Mouse (Mus musculus) MEL (cell line): ENCODE results near the gene Sdad1.
"Not testable (repeated sequence)": the region's sequence is repeated elsewhere in the genome, so short reads cannot be mapped to it uniquely, and the experiment has no call there.

Experiments
- CTCF ChIP-seq, 3 experiments: IDR thresholded peaks in 2 of 3; conservative IDR thresholded peaks in 1 of 3; 2 replicates each; pipeline ENCODE4 v1.5.1; 2011 to 2012; ENCODE audit warnings: low read length in 3 of 3, low read depth in 2 of 3, mild to moderate bottlenecking in 2 of 3, improper control_type of control experiment in 1 of 3, inconsistent platforms in 1 of 3, mixed read lengths in 1 of 3, moderate library complexity in 1 of 3; ENCODE audit not compliant: control insufficient read depth in 1 of 3, insufficient read depth in 1 of 3, poor library complexity in 1 of 3, severe bottlenecking in 1 of 3
- POLR2A ChIP-seq, 2 experiments: IDR thresholded peaks; 2 replicates each; pipeline ENCODE4 v1.6.1; 2011 to 2012; ENCODE audit warnings: low read length in 2 of 2, mild to moderate bottlenecking in 2 of 2, control low read depth in 1 of 2, improper control_type of control experiment in 1 of 2, low read depth in 1 of 2, moderate library complexity in 1 of 2; ENCODE audit not compliant: control insufficient read depth in 1 of 2, insufficient read depth in 1 of 2, poor library complexity in 1 of 2
- POLR2AphosphoS5 ChIP-seq: IDR thresholded peaks from 2 replicates; pipeline ENCODE4 v1.6.1; 2012; ENCODE audit warnings: low read depth, borderline replicate concordance, mild to moderate bottlenecking, inconsistent platforms, low read length, moderate library complexity, mixed read lengths

DNA sequence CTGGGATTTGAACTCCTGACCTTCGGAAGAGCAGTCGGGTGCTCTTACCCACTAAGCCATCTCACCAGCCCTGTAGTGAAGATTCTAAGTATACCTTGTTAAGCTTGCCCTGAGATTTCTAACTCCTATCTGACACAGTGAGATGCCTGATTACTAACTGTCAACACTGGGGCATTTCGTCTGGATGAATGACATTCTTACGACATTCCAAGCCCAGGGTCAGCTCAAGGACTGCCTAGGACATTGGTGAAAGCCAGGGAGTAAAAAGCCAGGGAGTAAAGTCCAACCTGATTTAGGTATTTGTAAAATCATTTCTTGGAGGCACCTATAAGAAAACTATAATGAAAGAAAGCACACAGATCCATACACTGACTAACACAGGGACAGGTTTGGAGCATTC is 42.4 kb upstream of the Sdad1 start:
- not testable (repeated sequence) for TF ChIP-seq POLR2AphosphoS5; CTCF (IDR thresholded peaks at IDR 0.05 in 2 of 3, conservative IDR thresholded peaks at IDR 0.05 in 1 of 3; ENCODE audit: control insufficient read depth in 1 of 3, insufficient read depth in 1 of 3, low read depth in 2 of 3, low read length in 3 of 3, poor library complexity in 1 of 3, severe bottlenecking in 1 of 3); POLR2A (IDR thresholded peaks at IDR 0.05; ENCODE audit: control insufficient read depth in 1 of 2, insufficient read depth in 1 of 2, low read depth in 1 of 2, low read length in 2 of 2, poor library complexity in 1 of 2)
